Mouse (Mus musculus): ENCODE data around the gene Ptprc. TPM values are rescaled to one million over a fixed set of nuclear protein-coding genes. Genes with fewer than 3 reads are reported as not detected.

Gene Ptprc
- total and polyA plus RNA-seq, 3 experiments = 120 to 211 (median 136) TPM

DNA sequence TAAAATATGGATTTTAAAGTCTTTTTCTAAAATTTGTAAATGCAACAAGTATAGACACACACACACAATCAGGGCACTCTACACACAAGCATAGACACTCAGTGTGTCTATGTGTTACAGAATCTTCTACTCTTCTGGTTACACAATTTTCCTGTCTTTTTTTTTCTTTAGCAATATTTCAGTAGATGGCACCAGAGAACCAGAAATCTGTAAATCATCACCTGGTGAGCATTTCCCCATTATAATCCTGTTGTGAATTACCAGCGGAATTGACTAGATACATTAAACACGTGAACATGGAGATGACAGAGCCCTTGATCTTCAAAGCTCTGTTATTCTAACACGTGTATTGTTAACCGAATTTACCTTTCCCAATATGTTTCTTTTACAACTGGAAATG, 45.4 kb downstream of the Ptprc start:
- H3K36me3 ChIP-seq (replicated peaks in 1 of 2; ENCODE audit: control insufficient read depth in 1 of 2, insufficient read depth in 1 of 2, low read length in 1 of 2) = peaks cover 0 to 14% of the 10 kb centered on the region in 2 experiments
- no peak overlapping the region for H3K4me3 ChIP-seq (replicated peaks in 1 of 3; ENCODE audit: low read depth in 2 of 3, low read length in 2 of 3, poor library complexity in 1 of 3)
- no peak overlapping the region for H3K4me2 ChIP-seq (ENCODE audit: insufficient read depth, low read depth, poor library complexity, severe bottlenecking)
- no peak for DNase-seq (ENCODE audit: extremely low read depth)
- H3K9ac ChIP-seq (ENCODE audit: insufficient read depth, low read depth) = no peak overlapping the region
- no peaks in the 10 kb centered on the region for H3K27me3 ChIP-seq (replicated peaks)
- H3K79me2 ChIP-seq (replicated peaks; ENCODE audit: control insufficient read depth, extremely low read depth, insufficient read depth, poor library complexity, severe bottlenecking) = peaks cover 46% of the 10 kb centered on the region
- peaks cover 3 to 82% of the 10 kb centered on the region in 2 experiments; a peak in 3 of 4 replicates for H3K4me1 ChIP-seq (ENCODE audit: control insufficient read depth in 1 of 2, insufficient read depth in 2 of 2)
- in situ Hi-C loops (cut with MboI; ENCODE audit: low pct_ligation_motif_present, low pct_unique_long_range_greater_than_20kb, low sequenced_read_pairs) = loop anchor here (10.0 kb wide), 1 partner anchor 145 kb away; the partner anchor contains the start of gene Atp6v1g3
- TF ChIP-seq TCF12 (IDR thresholded peaks at IDR 0.05; ENCODE audit: low read depth, low read length) (no peak), RAD21 (IDR thresholded peaks at IDR 0.05; ENCODE audit: low read depth, low read length) (peak; percentile 86), SMC3 (IDR thresholded peaks at IDR 0.05; ENCODE audit: low read depth, low read length) (peak; percentile 59), CTCF (conservative IDR thresholded peaks at IDR 0.05 in 1 of 2, IDR thresholded peaks at IDR 0.05 in 1 of 2; ENCODE audit: low read depth in 2 of 2, low read length in 2 of 2) (peak in 1 of 2 experiments; percentile 69; a peak in 2 of 4 replicates), ZNF384 (IDR thresholded peaks at IDR 0.05; ENCODE audit: low read depth, low read length) (peak; percentile 61; the same call in 1 of the 2 replicates)
- dilution Hi-C loops (cut with MboI; ENCODE audit: extremely low pct_ligation_motif_present, extremely low pct_unique_long_range_greater_than_20kb, low sequenced_read_pairs) = no loop called here
- H3K27ac ChIP-seq (ENCODE audit: insufficient read depth, low read depth) = no peak overlapping the region
- no peaks in the 10 kb centered on the region for H3K9me3 ChIP-seq (replicated peaks; ENCODE audit: low read length)

DNA sequence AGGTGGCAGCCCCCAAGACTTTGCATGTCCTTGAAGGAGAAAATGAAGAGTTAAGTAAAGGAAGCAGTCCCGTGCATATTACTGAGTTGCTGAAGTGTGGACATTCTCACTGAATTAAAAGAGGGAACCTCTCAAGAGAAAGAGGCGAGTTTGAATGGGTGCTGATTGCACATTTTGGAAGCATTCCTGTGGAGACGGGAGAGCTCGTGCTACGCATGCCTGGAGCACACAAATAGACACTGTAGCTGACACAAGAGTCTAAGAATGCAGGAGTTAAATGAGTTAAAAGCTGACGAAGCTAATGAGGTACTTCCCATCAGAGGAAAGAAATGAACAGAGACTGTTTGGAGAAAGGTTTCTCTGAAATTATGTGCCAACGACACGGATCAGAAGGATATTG, 48.7 kb downstream of the Ptprc start:
- Histone ChIP-seq H3K36me3 (replicated peaks in 1 of 2; ENCODE audit: control insufficient read depth in 1 of 2, insufficient read depth in 1 of 2, low read length in 1 of 2) (peaks cover 2 to 17% of the 10 kb centered on the region in 2 experiments), H3K27ac (ENCODE audit: insufficient read depth, low read depth) (no peak overlapping the region), H3K4me2 (ENCODE audit: insufficient read depth, low read depth, poor library complexity, severe bottlenecking) (no peak overlapping the region), H3K79me2 (replicated peaks; ENCODE audit: control insufficient read depth, extremely low read depth, insufficient read depth, poor library complexity, severe bottlenecking) (peaks cover 25% of the 10 kb centered on the region), H3K9ac (ENCODE audit: insufficient read depth, low read depth) (no peak overlapping the region), H3K4me3 (replicated peaks in 1 of 3; ENCODE audit: low read depth in 2 of 3, low read length in 2 of 3, poor library complexity in 1 of 3) (no peak overlapping the region), H3K27me3 (replicated peaks) (no peaks in the 10 kb centered on the region), H3K9me3 (replicated peaks; ENCODE audit: low read length) (no peaks in the 10 kb centered on the region), H3K4me1 (ENCODE audit: control insufficient read depth in 1 of 2, insufficient read depth in 2 of 2) (peaks cover 2 to 72% of the 10 kb centered on the region in 2 experiments; a peak in 3 of 4 replicates)
- dilution Hi-C loops (cut with MboI; ENCODE audit: extremely low pct_ligation_motif_present, extremely low pct_unique_long_range_greater_than_20kb, low sequenced_read_pairs) (no loop called here), in situ Hi-C loops (cut with MboI; ENCODE audit: low pct_ligation_motif_present, low pct_unique_long_range_greater_than_20kb, low sequenced_read_pairs) (no loop called here)
- no peak for DNase-seq (ENCODE audit: extremely low read depth)
- TF ChIP-seq ZMIZ1 (IDR thresholded peaks at IDR 0.05; ENCODE audit: low read depth, low read length) = no peak
- no peak for TF ChIP-seq UBTF (IDR thresholded peaks at IDR 0.05; ENCODE audit: low read depth, low read length)
- no peak for TF ChIP-seq EP300 (IDR thresholded peaks at IDR 0.05; ENCODE audit: low read length)
- TF ChIP-seq KAT2A (IDR thresholded peaks at IDR 0.05; ENCODE audit: insufficient replicate concordance, low read length) = no peak
- TF ChIP-seq TBP (conservative IDR thresholded peaks at IDR 0.05; ENCODE audit: low read depth, low read length) = no peak
- no peak for TF ChIP-seq SIN3A (IDR thresholded peaks at IDR 0.05; ENCODE audit: low read length)
- no peak for TF ChIP-seq NRF1 (IDR thresholded peaks at IDR 0.05; ENCODE audit: low read depth, low read length)
- TF ChIP-seq CHD2 (IDR thresholded peaks at IDR 0.05; ENCODE audit: low read length) = no peak

DNA sequence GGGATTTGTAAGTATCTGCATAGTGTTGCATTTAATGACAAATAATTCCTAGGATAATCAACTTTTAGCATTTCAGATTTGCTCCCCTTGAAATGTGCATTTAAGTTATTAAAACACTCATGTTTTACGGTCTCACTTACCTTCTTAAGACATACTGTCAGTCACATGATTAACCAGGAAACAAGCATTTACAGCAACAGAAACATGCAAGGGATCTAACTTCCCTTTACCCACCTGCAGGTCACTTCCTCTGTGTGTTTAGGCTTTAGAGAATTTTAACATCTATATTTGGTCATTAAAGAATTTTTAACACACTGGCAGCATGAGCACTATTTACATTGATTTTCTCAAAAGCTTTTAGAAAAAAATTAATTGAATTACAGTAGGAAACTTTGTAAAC, 50.2 kb downstream of the Ptprc start:
- DNase-seq (ENCODE audit: extremely low read depth) = peak; percentile 43
- in situ Hi-C loops (cut with MboI; ENCODE audit: low pct_ligation_motif_present, low pct_unique_long_range_greater_than_20kb, low sequenced_read_pairs) = no loop called here
- H3K4me2 ChIP-seq (ENCODE audit: insufficient read depth, low read depth, poor library complexity, severe bottlenecking) = no peak overlapping the region
- dilution Hi-C loops (cut with MboI; ENCODE audit: extremely low pct_ligation_motif_present, extremely low pct_unique_long_range_greater_than_20kb, low sequenced_read_pairs) = no loop called here
- peaks cover 0 to 63% of the 10 kb centered on the region in 2 experiments; a peak in 2 of 4 replicates for H3K4me1 ChIP-seq (ENCODE audit: control insufficient read depth in 1 of 2, insufficient read depth in 2 of 2)
- H3K27ac ChIP-seq (ENCODE audit: insufficient read depth, low read depth) = no peak overlapping the region
- H3K27me3 ChIP-seq (replicated peaks) = no peaks in the 10 kb centered on the region
- no peak overlapping the region for H3K4me3 ChIP-seq (replicated peaks in 1 of 3; ENCODE audit: low read depth in 2 of 3, low read length in 2 of 3, poor library complexity in 1 of 3)
- no peak overlapping the region for H3K9ac ChIP-seq (ENCODE audit: insufficient read depth, low read depth)
- H3K79me2 ChIP-seq (replicated peaks; ENCODE audit: control insufficient read depth, extremely low read depth, insufficient read depth, poor library complexity, severe bottlenecking) = peaks cover 19% of the 10 kb centered on the region
- no peaks in the 10 kb centered on the region for H3K9me3 ChIP-seq (replicated peaks; ENCODE audit: low read length)
- peaks cover 8 to 27% of the 10 kb centered on the region in 2 experiments for H3K36me3 ChIP-seq (replicated peaks in 1 of 2; ENCODE audit: control insufficient read depth in 1 of 2, insufficient read depth in 1 of 2, low read length in 1 of 2)
- no peak for TF ChIP-seq ZC3H11A (IDR thresholded peaks at IDR 0.05; ENCODE audit: low read depth, low read length)
- peak; percentile 60 for TF ChIP-seq EP300 (IDR thresholded peaks at IDR 0.05; ENCODE audit: low read length)
- TF ChIP-seq TBP (conservative IDR thresholded peaks at IDR 0.05; ENCODE audit: low read depth, low read length) = no peak
- no peak for TF ChIP-seq ZNF384 (IDR thresholded peaks at IDR 0.05; ENCODE audit: low read depth, low read length)
- TF ChIP-seq USF1 (IDR thresholded peaks at IDR 0.05; ENCODE audit: low read depth, low read length) = peak; percentile 50
- TF ChIP-seq E2F4 (IDR thresholded peaks at IDR 0.05; ENCODE audit: insufficient replicate concordance, low read depth, low read length) = no peak
- no peak for TF ChIP-seq CHD1 (IDR thresholded peaks at IDR 0.05; ENCODE audit: low read depth, low read length)
- no peak for TF ChIP-seq JUND (conservative IDR thresholded peaks at IDR 0.05; ENCODE audit: low read depth, low read length)
- TF ChIP-seq GABPA (IDR thresholded peaks at IDR 0.05; ENCODE audit: insufficient replicate concordance, low read depth, low read length) = no peak
- TF ChIP-seq SMC3 (IDR thresholded peaks at IDR 0.05; ENCODE audit: low read depth, low read length) = no peak
- TF ChIP-seq PAX5 (IDR thresholded peaks at IDR 0.05; ENCODE audit: low read length) = no peak
- no peak for TF ChIP-seq NELFE (IDR thresholded peaks at IDR 0.05; ENCODE audit: low read depth, low read length)
- TF ChIP-seq ELF1 (IDR thresholded peaks at IDR 0.05; ENCODE audit: low read depth, low read length) = 0 out of 2 replicates have a peak, but pooled peaks have one; percentile 16
- TF ChIP-seq JUN (IDR thresholded peaks at IDR 0.05; ENCODE audit: insufficient read depth, low read depth, low read length) = no peak
- no peak for TF ChIP-seq MAX (IDR thresholded peaks at IDR 0.05; ENCODE audit: low read length)
- TF ChIP-seq CHD2 (IDR thresholded peaks at IDR 0.05; ENCODE audit: low read length) = no peak
- TF ChIP-seq KAT2A (IDR thresholded peaks at IDR 0.05; ENCODE audit: insufficient replicate concordance, low read length) = no peak
- TF ChIP-seq BHLHE40 (IDR thresholded peaks at IDR 0.05; ENCODE audit: low read depth, low read length) = peak; percentile 61
- TF ChIP-seq TCF12 (IDR thresholded peaks at IDR 0.05; ENCODE audit: low read depth, low read length) = no peak

Measured in CH12.LX (cell line).